Mouse (Mus musculus) T-helper 2 cell (primary cell): ENCODE results near the gene Slc35e4.

ENCODE experiments used
- in situ Hi-C: fragments of 300-600 bp; cut with MboI, MseI; formaldehyde crosslinking; loops from one replicate; pipeline ENCODE4 v1.15.1; 2025; ENCODE audit warnings: high pct_unique_total_duplicates

The Slc35e4 gene

GRCm38 (mm10) chr11:3864343-3864742 is 50.1 kb downstream of the Slc35e4 start:
- in situ Hi-C loops: no loop called here

GRCm38 (mm10) chr11:3863454-3864112 is 50.9 kb downstream of the Slc35e4 start, which contains the start of gene Osbp2:
Gene Osbp2, minus strand, starts transcription at chr11:3863903.
- in situ Hi-C loops: no loop called here

GRCm38 (mm10) chr11:3862661-3863453 is 51.6 kb downstream of the Slc35e4 start:
- in situ Hi-C loops: no loop called here

- in situ Hi-C loops: no loop called here
These were observed 54.1 kb downstream of the Slc35e4 start for GRCm38 (mm10) chr11:3860361-3860760.

- in situ Hi-C loops: no loop called here
These were observed 54.7 kb downstream of the Slc35e4 start for GRCm38 (mm10) chr11:3859778-3860177.

DNA sequence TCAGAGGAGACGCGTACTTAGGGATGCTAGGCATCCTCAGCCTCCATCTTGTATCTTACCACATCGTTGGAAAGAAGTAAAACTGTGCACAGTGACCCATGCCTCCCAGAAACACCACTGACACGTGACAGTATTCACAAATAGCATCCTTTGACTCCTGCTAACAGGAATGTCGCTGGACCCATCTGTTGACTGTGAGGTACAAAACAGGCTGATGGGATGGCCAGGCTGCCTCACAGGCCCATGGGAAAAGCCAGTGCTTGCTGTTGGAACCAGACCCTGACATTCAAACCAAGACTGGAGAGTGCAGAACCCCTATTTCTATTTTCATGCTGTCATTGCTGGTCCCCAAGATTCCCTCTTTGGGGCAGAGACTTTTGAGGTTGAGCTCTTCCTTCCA is 56.6 kb downstream of the Slc35e4 start:
- in situ Hi-C loops: no loop called here
